Mouse (Mus musculus) heart, adult 2 months (tissue): Measurements from ENCODE around the gene Nr6a1. TPM values are rescaled to one million over a fixed set of nuclear protein-coding genes. Genes with fewer than 3 reads are reported as not detected.
A peak's percentile ranks its signal among the peaks of the same experiment; 100 is the strongest.

Source experiments
- DNase-seq, 2 experiments: peaks; one replicate each; pipeline ENCODE4 v3.0.0; 2021
- H3K27ac ChIP-seq: fragments of 200-600 bp; 2 replicates; pipeline ENCODE4 v1.8.1; 2022
- H3K27me3 ChIP-seq: fragments of 200-500 bp; 2 replicates; pipeline ENCODE4 v1.6.1; 2012; ENCODE audit warnings: mild to moderate bottlenecking, low read length, inconsistent platforms, mixed read lengths; ENCODE audit not compliant: control insufficient read depth, insufficient read depth
- H3K36me3 ChIP-seq: fragments of 200-500 bp; 2 replicates; pipeline ENCODE4 v1.6.1; 2012; ENCODE audit warnings: low read length, inconsistent platforms; ENCODE audit not compliant: control insufficient read depth, insufficient read depth
- H3K4me1 ChIP-seq: fragments of 200-500 bp; 2 replicates; pipeline ENCODE4 v1.6.1; 2011; ENCODE audit warnings: low read length; ENCODE audit not compliant: control insufficient read depth, insufficient read depth
- H3K4me3 ChIP-seq: fragments of 200-600 bp; 2 replicates; pipeline ENCODE4 v1.8.1; 2022
- H3K79me2 ChIP-seq: fragments of 200-500 bp; replicated peaks from 2 replicates; pipeline ENCODE4 v1.6.1; 2012; ENCODE audit warnings: mild to moderate bottlenecking, inconsistent platforms, low read length, moderate library complexity, mixed read lengths; ENCODE audit not compliant: control insufficient read depth, insufficient read depth
- H3K9ac ChIP-seq: fragments of 200-500 bp; 2 replicates; pipeline ENCODE4 v1.6.1; 2012; ENCODE audit warnings: low read depth, mild to moderate bottlenecking, control low read depth, inconsistent platforms, low read length, mixed read lengths
- CTCF ChIP-seq: fragments of 200-600 bp; IDR thresholded peaks from 2 replicates; pipeline ENCODE4 v1.8.1; 2022; ENCODE audit warnings: antibody characterized with exemption, mild to moderate bottlenecking, moderate library complexity
- EP300 ChIP-seq: fragments of 200-500 bp; IDR thresholded peaks from 2 replicates; pipeline ENCODE4 v1.6.1; 2011; ENCODE audit warnings: low read depth, low read length, control low read depth; ENCODE audit not compliant: insufficient read depth
- POLR2A ChIP-seq: fragments of 200-500 bp; IDR thresholded peaks from 2 replicates; pipeline ENCODE4 v1.6.1; 2011; ENCODE audit warnings: mild to moderate bottlenecking, low read depth, low read length, control low read depth; ENCODE audit not compliant: insufficient read depth
- WGBS: fragments of 180-500 bp; shearing (Covaris S2); methylation state at CpG from one replicate; pipeline ENCODE4 v1.1.7; 2018; 5-methylcytosine and 5-hydroxymethylcytosine counted together
- intact Hi-C: fragments of 180-260 bp; cut with DNase I; formaldehyde crosslinking; loops from one replicate; pipeline ENCODE4 v1.15.1; 2025
- polyA plus RNA-seq: library from polyadenylated mRNA; depleted of rRNA; stranded (reverse); fragments of >200 nt; gene quantifications from 2 replicates; pipeline ENCODE4 v1.2.3, GENCODE M21; 2012
- total RNA-seq, 2 experiments: library from RNA; stranded (reverse); gene quantifications; 2 replicates each; pipeline ENCODE4 v1.2.3; 2021

Nr6a1 gene
- total and polyA plus RNA-seq, 3 experiments: 1.2 to 1.4 (median 1.3) TPM

DNA sequence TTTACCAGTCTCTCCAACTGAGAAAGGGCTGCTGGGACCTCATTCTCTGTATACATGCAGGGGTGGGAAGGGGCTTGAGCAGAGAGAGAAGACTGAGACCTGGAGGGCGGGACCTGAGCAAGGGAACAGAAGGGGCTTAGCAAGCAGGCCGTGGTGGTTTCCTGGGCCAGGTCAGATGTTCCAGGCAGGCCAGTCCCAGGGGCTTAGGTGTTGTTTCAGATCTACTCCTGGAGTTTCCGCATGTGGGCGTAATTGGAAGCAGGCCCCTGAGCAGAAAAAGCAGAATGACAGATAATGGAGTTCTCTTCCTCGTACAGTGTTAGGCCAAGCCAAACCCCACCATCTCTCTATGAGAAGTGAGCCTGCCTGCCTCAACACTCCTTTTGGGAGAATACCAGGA, 7.4 kb upstream of the Nr6a1 start:
- no peak for DNase-seq
- no peaks in the 10 kb centered on the region for H3K36me3 ChIP-seq
- H3K27ac ChIP-seq: no peak overlapping the region
- H3K4me3 ChIP-seq: no peak overlapping the region
- intact Hi-C loops: no loop called here
- no peak overlapping the region for H3K9ac ChIP-seq
- 55% methylated on average over 5 of the region's 5 CpGs for WGBS
- no peaks in the 10 kb centered on the region for H3K27me3 ChIP-seq
- no peak for TF ChIP-seq CTCF
- no peak for TF ChIP-seq POLR2A
- TF ChIP-seq EP300: no peak
- H3K79me2 ChIP-seq: no peaks in the 10 kb centered on the region
- peaks cover 2% of the 10 kb centered on the region; the same call in 1 of the 2 replicates for H3K4me1 ChIP-seq

DNA sequence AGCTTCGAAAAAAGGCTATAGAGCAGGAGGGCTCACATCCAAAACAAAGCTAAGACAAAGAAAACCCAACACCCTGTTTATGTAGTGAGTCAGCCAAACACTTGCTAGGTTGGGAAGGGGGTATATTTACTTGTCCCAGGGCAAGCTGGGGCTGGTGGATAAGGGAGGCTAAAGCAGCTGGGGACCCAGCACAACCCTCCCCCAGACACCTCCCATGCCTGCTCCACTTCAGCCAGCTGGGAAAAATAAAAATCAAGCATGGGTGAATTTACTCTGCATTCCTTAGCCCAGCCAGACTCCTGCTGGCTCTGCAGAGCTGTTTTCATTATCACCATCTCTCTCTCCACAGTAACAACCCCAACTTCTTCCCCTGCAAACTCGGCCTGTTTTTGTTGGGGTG, 6.4 kb upstream of the Nr6a1 start:
- no peak overlapping the region; the same call in 1 of the 2 replicates for H3K27ac ChIP-seq
- H3K36me3 ChIP-seq: no peaks in the 10 kb centered on the region
- WGBS: 35% methylated on average over 2 of the region's 2 CpGs
- no peaks in the 10 kb centered on the region for H3K27me3 ChIP-seq
- no peak for DNase-seq
- TF ChIP-seq EP300 (no peak), POLR2A (no peak), CTCF (no peak)
- intact Hi-C loops: no loop called here
- no peak overlapping the region for H3K9ac ChIP-seq
- peaks cover 2% of the 10 kb centered on the region; the same call in 1 of the 2 replicates for H3K4me1 ChIP-seq
- H3K4me3 ChIP-seq: no peak overlapping the region
- H3K79me2 ChIP-seq: no peaks in the 10 kb centered on the region

DNA sequence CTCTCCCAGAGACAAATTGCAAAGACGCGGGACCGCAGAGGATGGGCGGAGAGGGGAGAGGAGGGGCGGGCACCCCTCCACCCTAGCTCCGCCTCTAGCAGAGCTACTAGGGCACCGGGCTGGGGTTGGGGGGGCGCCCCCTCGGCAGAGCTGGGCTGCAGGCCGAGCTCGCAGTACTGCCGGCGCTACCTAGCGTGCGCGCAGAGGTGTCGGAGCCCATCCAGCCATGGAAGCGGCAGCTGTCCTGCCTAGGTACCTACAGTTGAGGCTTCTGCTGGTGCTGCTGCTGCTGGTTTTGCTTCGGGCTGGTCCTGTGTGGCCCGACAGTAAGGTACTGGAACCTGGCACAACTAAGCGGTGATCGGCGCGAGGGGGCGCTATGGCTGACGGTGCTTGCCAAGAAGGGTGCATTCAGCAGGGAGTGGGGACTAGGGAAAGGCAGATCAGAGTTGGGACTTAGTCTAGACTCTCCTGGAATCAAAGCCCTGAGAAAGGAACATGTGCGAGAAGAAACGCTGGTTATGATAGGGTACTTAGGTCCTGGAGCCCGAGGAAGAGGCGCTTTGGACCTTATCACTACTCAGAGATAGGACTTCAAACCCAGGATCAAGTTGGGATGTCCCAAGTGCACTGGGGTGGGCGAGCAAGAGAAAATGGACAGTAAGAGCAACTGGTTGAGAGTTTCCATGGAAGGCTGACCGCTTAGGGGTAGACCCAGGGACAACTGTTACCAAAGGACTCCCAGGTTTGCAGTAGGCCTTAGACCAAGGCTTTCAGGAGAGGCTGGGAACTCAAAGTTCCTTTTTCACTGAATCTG, 4.6 kb upstream of the Nr6a1 start, which contains the start of gene Olfml2a:
Gene Olfml2a, plus strand, starts transcription at position 128 of the 817 bp plus-strand sequence.
- Histone ChIP-seq H3K4me1 (peaks cover 2% of the 10 kb centered on the region; the same call in 1 of the 2 replicates), H3K9ac (peak within 1 kb of the TSS; percentile 51), H3K79me2 (no peaks in the 10 kb centered on the region), H3K27ac (peak within 1 kb of the TSS; percentile 29; the same call in 1 of the 2 replicates), H3K27me3 (no peaks in the 10 kb centered on the region), H3K4me3 (peak within 1 kb of the TSS; percentile 50), H3K36me3 (no peaks in the 10 kb centered on the region)
- 12% methylated on average over 30 of the region's 32 CpGs for WGBS
- no peak for TF ChIP-seq EP300
- TF ChIP-seq CTCF: peak; percentile 69
- DNase-seq: peak; percentile 73 to 77
- intact Hi-C loops: no loop called here

DNA sequence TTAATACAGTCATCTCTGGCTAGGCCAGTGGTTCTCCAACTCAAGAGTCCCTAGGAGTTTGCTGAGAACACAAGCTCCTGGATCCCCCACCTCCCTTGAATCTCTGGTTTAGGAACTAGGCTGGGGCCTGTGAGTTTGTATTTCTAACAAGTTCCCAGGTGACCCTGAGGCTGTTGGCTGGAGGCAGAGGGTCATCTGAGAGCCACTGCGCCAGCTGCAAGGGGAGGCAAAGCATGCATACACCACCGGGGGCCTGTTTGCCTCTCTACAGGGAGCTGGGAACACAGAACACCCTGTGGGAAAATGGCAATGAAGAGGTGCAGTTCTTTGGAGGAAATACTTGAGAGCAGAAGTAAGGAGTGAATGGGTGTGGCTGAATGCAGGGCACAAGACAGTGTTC, 2.8 kb upstream of the Nr6a1 start:
- 77% methylated on average over 2 of the region's 2 CpGs for WGBS
- Histone ChIP-seq H3K4me1 (peaks cover 2% of the 10 kb centered on the region; the same call in 1 of the 2 replicates), H3K27me3 (no peaks in the 10 kb centered on the region), H3K36me3 (no peaks in the 10 kb centered on the region), H3K27ac (no peak overlapping the region), H3K4me3 (no peak overlapping the region), H3K79me2 (no peaks in the 10 kb centered on the region), H3K9ac (no peak overlapping the region)
- TF ChIP-seq EP300: no peak
- no peak for TF ChIP-seq POLR2A
- TF ChIP-seq CTCF: no peak
- no peak for DNase-seq
- intact Hi-C loops: no loop called here

DNA sequence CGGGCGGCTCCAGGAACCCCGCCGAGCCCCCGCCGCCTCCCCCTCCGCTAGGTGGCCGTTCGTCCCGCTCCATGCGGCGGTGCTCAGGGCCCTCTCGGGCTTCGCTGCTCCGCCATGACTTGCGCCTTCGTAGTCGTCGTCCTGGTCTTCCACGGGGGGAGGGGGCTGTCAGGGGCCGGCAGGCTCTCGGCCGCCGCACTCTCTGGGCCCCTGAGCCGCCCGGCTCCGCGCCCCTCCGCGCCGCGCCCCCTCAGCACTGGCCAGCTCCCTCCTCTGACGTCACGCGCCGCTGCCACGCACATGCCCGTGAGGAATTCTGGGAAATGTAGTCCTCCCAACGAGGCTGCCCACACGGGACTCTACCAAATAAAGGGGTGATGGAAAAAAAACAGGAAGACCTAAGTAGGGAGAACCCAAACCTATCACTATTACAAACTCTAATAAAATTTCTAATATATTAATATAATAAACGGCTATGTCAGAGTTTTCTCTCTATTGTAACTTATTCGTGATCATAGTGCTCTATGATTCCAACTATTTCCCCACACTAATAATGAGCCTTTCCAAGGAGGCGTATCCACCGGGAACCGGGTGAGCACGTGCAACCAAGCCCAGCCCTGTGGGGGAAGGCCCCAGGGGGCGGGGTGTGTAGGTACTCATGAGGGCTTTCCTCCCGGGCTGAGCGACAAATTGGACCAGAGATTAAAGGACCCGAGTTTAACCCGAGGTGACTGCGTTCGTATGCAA, 1.2 kb downstream of the Nr6a1 start:
- Histone ChIP-seq H3K27me3 (no peaks in the 10 kb centered on the region), H3K9ac (peak overlapping the region; percentile 70), H3K36me3 (no peaks in the 10 kb centered on the region), H3K4me3 (peak overlapping the region; percentile 80), H3K4me1 (no peaks in the 10 kb centered on the region), H3K79me2 (no peaks in the 10 kb centered on the region), H3K27ac (peak overlapping the region; percentile 82)
- intact Hi-C loops: loop anchor here (2.0 kb wide), 1 partner anchor 140 kb away; no protein-coding TSS in a partner anchor
- WGBS: under 1% methylated on average over 45 of the region's 53 CpGs
- DNase-seq: peak; percentile 92 to 93
- TF ChIP-seq EP300 (no peak), POLR2A (no peak), CTCF (peak; percentile 39)
